Mouse (Mus musculus) megakaryocyte progenitor cell, adult 5-6 weeks (primary cell): Measurements from ENCODE around the gene Hist1h2bj. TPM values are rescaled to one million over a fixed set of nuclear protein-coding genes. Genes with fewer than 3 reads are reported as not detected.
"Not testable (repeated sequence)": the region's sequence is repeated elsewhere in the genome, so short reads cannot be mapped to it uniquely, and the experiment has no call there.

Experiments used
- ATAC-seq: replicated peaks from 2 replicates; pipeline ENCODE4 v1.8.0; 2016; ENCODE audit warnings: mild to moderate bottlenecking, moderate TSS enrichment, inconsistent platforms; ENCODE audit not compliant: poor library complexity
- total RNA-seq, 2 experiments: library from RNA; stranded (forward) in 1 of 2; stranded (reverse) in 1 of 2; fragments of 157-497, 149-512 nt in 1 of 2; fragments of 200-1000 nt in 1 of 2; gene quantifications; 2 replicates each; pipeline versions ENCODE4 v1.2.3 to v1.2.4; 2015 to 2017

Hist1h2bj gene
- total RNA-seq, 2 experiments from 2014 or later = 68.0 to 843 TPM

DNA sequence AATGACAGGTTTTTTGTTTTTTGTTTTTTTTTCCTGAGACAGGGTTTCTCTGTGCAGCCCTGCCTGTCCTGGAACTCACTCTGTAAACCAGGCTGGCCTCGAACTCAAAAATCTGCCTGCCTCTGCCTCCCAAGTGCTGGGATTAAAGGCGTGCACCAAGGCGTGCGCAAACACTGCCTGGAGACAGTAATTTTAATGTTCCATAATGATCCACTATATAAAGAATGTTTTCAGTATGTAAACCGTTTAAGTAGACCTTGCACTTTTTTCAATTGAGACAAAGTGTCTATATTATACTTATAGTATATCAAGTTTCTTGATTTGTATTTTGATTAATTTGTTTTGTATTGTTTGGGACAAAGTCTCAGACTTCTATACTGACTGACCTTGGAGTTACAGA, 3.6 kb upstream of the Hist1h2bj start:
- ATAC-seq = no peak

DNA sequence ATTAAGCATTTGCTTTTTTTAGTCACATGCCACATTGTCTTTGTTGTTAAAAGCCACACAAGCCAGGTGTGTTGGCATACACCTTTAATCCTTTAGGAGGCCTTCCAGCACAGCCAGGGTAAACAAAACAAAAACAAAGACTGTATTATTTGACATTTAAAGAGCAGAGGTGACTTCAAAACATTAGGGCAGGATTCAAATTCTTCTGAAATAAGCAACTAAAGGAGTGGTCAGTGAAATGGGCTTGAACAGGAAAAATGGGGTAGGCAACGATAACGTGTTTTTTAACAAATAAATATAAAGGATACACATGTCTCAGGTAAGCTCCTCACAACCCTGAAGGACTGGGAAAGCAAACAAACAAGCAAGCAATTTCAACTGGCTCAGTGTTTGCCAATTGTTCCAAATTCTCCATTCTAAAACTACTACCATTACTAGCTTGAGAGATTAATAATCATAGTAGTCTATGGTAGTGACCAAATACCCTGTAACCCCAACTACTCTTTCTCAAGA, 3.0 kb upstream of the Hist1h2bj start:
- ATAC-seq = no peak

DNA sequence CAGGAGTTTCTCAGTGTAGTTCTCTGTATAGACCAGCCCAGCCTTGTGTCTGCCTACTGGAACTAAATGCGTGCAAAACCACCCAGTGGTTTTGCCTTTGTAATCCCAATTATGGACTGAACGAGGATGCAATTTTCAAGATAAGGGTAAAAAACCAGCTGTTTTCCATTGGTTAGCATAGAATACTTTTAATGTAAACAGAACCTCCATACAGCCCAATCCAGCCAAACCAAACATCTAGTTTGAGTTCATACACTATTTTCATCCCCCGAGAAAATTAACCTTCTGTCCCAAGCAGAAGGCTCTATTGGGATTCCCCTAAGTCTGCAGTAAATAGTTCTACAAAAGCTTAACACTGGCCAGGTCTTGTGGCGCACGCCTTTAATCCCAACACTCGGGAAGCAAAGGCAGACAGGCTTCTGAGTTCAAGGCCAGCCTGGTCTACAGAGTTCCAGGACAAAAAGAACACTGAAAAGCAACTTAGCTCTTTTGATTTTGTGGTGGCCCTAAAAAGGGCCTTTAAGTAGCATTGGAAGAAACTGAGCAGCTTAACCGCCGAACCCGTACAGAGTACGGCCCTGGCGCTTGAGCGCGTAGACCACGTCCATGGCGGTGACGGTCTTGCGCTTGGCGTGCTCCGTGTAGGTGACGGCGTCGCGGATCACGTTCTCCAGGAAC, 2.4 kb upstream of the Hist1h2bj start:
- peak; percentile 20 for ATAC-seq

DNA sequence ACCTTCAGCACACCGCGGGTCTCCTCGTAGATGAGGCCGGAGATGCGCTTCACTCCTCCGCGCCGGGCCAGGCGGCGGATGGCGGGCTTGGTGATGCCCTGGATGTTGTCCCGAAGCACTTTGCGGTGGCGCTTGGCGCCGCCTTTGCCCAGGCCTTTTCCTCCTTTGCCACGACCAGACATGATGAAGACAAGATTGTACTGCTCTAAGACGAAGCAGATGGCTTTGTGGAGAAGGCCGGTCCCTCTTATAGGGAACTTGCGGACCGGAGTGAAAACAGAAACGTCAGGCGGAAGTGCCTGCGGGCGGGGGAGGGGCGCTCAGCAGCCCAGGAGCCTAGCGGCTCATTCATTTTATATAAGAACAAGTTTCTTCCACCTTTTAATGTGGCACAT, 1.9 kb upstream of the Hist1h2bj start, which contains the start of gene Hist1h4i:
TSS of gene Hist1h4i (minus strand) at position 221 of the 395 bp plus-strand sequence.
- peak; percentile 57 for ATAC-seq

DNA sequence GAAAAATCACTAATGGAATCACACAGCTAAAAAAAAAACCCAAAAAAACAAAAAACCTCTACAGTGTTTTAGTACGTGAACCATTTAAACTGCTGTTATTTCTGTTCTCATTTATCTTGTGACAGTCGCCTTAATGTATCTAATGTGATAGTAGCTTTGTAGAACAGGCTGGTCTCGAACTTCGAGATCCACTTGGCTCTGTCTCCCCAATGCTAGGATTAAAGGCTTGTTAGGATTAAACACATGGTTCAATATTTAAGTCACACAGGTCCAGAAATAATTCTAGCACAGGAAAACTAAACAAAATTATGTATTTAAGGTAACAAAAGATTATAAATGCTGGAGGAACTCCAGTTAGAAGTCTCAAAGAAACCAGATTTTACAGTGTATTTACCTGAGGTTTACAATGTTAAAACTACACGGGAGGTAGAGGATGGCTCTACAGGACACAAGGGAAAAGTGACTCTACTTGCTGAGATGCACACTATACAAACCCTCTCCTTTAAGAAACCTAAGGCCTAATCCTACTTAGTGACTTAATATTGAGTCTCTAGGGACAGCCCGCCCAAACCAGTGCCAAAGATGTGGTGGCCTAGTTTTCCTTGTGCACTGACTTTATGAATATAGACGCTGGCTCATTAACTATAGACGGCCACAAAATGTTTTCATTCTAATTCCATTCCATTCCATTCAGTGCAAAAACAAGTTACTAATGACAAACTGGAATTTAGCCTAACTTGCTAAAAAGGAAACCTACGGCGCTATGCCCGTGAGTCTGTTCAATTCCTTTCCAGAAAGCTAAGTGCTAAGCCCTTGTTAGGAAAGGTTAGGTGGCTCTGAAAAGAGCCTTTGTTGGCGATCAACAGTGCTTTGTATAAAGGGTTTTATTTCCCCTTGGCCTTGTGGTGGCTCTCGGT, 1.1 kb upstream of the Hist1h2bj start:
- ATAC-seq = no peak

DNA sequence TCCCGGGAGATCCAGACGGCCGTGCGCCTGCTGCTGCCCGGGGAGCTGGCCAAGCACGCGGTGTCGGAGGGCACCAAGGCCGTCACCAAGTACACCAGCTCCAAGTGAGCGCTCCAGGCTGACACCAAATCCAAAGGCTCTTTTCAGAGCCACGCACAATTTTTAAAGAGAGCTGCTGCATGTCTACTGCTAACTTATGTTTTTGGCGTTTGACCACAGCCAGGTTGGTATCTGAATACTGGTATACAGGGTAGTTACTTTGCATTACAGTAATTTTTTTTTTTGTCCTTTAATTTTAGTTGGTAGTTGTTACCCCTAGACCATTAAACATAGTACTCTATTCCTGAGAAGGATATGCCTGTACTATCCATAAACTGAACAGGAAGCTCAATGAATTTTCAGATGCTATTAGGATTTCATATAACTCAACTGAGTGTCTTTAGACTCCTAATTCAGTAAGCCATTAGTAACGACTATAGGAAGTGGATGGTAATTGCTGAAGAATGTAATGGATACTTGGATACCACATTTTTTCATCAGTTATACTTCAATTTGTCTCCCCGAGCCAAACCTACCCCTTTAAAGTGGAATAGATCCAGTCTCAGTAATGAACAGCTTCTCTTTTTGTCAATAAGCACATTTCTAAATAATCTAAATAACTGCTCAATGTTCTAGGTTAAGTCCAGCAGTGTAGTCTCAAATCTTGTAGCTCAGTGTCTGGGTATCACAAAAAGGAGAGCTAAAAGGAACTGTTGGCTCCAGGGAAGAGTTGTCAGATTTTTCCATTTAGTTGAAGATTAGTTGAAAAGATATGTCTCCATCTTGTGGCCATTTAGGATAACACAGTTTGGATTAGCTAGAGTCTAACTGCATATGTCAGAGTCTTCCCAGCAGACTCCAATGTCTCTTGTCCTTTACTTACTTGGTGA, 753 bp downstream of the Hist1h2bj start:
- ATAC-seq = peak; percentile 18

DNA sequence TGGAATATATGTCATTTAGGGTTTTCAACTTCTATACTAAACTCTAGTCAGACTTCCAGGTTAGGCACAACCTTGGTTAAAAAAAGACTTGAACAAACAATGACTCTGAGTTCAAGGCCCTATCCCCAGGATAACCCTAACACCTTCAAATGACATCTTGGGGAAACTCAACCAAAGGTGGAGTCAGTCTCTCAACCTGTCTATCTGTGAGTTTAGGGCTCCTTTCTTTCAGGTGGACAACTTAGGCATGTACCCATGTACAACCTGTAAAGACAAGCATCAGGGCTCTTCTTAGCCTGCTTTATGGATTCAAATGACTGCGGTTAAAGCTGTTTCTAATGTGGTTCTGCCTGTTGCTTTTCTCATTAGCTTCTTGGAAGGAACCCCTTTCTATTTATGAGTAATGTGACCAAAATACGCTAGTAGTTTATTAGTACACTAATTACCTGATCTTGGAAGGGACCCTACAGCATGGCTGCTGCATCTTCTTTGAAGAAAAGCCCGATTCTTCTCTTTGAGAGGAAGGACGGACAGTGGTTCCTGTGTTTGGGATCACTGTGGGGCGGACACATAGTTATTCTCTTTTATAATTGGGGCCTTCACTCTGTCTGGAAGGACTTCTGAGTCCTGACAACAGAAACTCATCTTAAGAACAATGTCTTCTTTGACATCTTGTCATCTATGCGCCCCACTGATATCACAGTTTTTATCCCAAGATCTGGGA, 1.6 kb downstream of the Hist1h2bj start:
- ATAC-seq = no peak

DNA sequence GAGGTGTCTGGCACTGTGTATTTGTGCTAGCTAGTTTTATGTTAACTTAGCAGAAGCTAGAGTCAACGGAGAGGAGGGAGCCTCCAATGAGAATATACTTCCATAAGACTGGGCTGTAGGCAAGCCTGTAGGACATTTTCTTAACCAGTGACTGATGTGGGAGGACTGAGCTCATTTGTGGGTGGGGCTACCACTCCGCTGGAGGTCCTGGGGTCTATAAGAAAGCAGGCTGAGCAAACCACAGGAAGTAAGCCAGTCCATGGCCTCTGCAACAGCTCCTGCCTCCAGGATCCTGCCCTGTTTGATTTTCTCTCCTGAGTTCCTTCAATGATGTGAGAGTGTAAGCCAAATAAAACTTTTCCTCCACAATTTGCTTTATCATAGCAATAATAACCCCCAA, 2.3 kb downstream of the Hist1h2bj start:
- ATAC-seq = no peak

DNA sequence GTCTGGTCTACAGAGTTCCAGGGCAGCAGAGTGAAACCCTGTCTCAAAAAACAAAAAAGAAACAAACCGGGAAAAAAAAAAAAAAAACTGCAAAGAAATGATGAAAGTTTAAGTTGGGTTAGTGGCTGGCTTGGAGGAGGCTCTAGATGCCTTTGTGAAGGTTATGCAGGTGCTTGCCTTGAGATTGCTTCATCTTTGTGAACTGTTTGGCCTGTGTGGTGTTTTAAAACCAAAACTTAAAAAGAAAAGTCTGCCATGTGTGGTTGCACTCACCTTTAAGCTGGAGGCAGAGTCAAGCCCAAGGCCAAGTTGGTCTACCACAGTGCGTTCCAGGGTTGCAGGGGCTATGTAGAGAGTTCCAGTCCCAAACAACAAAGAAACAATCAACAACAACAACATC, 6.0 kb downstream of the Hist1h2bj start:
- ATAC-seq = no peak

DNA sequence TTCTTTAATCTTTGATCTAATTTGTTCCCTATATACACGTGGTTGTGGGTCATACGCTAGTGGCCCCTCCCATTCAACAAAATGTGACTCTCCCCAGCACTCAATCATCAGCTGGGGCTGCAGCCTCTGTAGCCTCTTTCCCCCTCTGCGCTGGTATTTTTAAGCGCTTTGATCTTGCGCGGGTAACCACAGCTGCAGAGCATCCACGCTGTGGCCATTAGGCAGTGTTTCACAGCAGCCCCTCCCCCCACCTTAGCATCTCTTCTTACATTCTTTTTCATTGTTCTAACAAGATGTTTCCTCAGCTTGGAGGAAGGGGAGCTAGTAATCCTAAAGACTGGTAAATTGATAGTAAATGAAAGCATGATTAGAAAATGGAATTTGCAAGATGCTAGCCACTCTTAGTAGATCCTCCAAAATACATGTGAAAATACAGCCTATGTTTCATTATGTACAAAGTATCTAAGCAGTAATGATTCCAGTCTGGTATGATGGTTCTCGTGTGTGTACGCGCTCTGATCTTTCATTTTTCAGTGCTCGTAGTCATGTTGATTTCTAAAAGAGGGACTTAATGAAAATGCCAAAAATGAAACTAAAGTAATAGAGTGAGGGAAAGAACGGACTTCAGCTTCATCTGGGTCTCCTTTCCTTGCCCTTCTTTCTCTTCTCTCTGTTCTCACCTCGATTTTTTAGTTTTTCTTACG, 6.9 kb downstream of the Hist1h2bj start:
- peak; percentile 32 for ATAC-seq

DNA sequence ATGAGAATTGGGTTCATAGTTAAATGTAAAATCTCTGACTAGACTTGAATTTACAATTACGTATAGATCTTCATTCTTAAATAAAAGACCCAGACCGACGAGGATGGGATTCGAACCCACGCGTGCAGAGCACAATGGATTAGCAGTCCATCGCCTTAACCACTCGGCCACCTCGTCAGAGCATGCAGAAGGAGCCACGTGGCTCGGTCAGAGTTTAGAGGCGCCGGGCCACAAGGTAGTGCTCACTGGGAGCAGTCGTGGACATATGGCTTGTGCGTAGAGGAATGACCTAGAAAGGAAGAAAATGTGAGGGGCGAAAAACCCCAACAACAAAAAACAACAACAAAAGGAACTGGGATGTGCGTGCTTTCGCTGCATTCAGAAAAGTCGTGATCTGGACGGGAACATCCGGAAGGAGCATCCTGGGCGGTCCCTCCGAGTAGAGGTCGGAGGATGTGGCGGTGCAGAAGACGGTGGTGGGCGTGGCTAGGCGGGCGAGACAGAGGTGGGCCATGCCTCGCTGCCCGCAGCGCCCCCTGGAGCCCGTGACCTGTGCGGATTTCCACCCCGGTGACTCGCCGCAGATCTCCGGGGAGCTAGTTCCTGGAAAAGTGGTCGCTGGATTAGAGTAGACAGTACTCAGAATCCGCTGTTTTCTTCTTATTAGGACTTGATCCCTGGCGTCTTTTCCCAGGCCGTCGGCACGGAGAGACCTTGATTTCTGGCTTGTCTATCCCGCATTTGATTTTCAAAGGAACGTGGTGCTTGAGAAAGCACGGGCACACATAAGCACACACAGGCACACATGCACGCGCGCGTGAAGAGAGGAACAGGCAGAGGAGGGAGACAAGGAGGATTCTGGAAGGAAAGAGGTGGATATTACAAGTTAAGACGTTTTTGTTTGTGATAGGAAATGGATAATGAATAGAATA, 7.8 kb downstream of the Hist1h2bj start:
- ATAC-seq = peak; percentile 91

DNA sequence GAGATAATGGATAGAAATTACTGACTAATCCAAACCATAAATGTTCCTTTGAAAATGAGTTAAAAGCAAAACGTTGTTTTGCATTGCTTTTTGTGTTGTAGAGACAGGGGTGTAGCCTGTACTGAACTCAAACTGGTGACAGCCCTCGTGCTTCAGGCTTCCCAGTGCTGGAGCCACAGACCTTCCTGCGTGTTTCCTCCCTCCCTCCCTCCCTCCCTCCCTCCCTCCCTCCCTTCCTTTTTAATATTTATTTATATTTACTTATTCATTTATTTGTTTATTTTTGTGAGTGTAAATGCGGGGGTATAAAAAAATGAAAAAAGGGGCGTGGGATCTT, 8.5 kb downstream of the Hist1h2bj start:
- no peak for ATAC-seq

DNA sequence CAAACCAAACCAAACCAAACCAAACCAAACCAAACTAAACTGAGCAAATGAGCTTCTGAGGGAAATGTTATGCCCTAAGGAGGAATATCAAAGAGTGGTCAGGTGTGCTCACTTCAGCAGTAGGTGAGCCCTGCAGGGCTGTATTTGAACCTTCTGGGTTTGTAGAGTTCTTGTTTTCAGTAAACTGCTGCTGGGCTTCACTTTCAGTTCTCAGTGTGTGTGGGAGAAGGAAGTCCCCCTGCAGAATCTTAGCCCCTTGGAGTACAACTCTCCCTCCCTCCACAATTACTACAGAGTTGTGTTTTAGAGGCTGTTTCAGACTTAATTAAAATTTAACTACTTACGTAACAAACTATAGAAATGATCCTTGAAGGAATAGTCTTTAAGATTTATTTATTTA, 10.7 kb downstream of the Hist1h2bj start:
- ATAC-seq = no peak

DNA sequence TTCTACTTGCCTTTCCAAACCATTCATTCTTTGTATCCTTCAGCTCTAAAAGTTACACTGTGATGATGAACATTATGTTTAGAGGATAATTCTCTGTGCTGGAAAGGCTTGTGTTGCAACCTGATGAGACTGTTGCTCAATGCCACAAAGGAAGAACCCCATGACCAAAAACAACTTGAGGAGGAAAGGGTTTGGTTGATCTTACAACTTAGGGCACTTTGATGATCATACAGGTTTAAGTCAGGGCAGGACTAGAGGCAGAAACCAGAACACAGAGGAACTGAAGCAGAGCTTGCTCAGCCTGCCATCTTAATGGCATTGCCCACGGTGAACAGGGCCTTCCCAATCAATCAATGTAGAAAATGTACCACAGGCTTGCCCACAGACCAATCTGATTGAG, 18.4 kb downstream of the Hist1h2bj start:
- ATAC-seq = peak; percentile 80

DNA sequence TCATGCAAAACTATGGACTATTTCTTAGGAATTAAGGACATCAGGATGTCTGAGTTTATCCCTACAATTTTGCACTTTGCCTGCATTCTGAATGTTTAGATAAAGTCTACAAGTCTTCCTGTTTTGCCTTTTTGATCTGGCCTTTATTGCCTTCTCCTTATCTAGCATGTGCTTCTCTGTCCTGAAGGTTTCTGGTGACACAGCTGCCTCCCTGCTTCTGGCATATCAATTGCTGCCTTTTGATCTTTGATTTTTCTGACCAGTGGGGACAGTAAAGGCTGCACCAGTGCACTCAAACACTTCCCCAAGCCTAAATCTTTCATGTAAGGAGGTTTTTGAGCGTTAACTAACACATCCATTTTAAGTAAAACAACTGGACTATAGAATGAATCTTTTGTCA, 20.5 kb downstream of the Hist1h2bj start:
- ATAC-seq = no peak

DNA sequence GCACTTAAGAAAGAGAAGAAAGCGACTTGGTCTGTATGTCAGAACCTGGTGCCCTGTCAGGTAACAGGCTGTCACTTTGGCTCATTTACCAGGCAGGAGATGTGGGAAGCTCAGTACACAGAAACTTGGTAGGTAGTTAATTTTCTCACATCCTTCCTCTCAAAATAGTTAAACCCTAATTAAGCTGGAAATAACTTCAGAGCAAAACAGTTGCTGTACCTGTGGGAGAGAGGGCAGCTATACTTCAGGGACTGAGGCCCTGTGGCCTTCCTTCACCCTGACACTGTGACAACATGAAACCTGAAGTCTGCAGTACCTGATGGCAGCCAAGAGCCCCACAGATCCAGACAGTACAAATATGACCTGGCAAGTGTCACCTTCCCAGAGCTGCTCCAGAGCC, 41.1 kb downstream of the Hist1h2bj start, which contains the start of gene Vmn1r188:
TSS of gene Vmn1r188 (plus strand) at position 301 of the 400 bp plus-strand sequence.
- ATAC-seq = not testable (repeated sequence)
